Mouse (Mus musculus) midbrain, postnatal 0 days (tissue): Measurements from ENCODE around the gene Cd101. TPM values are rescaled to one million over a fixed set of nuclear protein-coding genes. Genes with fewer than 3 reads are reported as not detected.

Source experiments
- ATAC-seq: fragments of 200-750 bp; cut with Nextera tagmentation; 2 replicates; pipeline ENCODE4 v1.8.0; 2017; ENCODE audit warnings: moderate number of reproducible peaks, mild to moderate bottlenecking, moderate TSS enrichment, moderate library complexity; ENCODE audit not compliant: low FRiP score
- DNase-seq: peaks from one replicate; pipeline ENCODE4 v3.0.0-alpha.2; 2015; ENCODE audit warnings: low spot score
- H3K27ac ChIP-seq: fragments of 300-500 bp; sonication (generic); 2 replicates; pipeline ENCODE4 v1.5.1; 2014; ENCODE audit warnings: low read depth, mild to moderate bottlenecking, low read length, mixed read lengths
- H3K27me3 ChIP-seq: fragments of 300-500 bp; sonication (generic); 2 replicates; pipeline ENCODE4 v1.6.1; 2014; ENCODE audit warnings: low read length, control low read depth, mixed read lengths; ENCODE audit not compliant: insufficient read depth
- H3K36me3 ChIP-seq: fragments of 300-500 bp; sonication (generic); 2 replicates; pipeline ENCODE4 v1.6.1; 2014; ENCODE audit warnings: low read length, control low read depth, mixed read lengths; ENCODE audit not compliant: insufficient read depth
- H3K4me1 ChIP-seq: fragments of 300-500 bp; sonication (generic); 2 replicates; pipeline ENCODE4 v1.6.1; 2014; ENCODE audit warnings: mild to moderate bottlenecking, control low read depth, antibody characterized with exemption, low read length, mixed read lengths; ENCODE audit not compliant: insufficient read depth
- H3K4me2 ChIP-seq: fragments of 300-500 bp; sonication (generic); 2 replicates; pipeline ENCODE4 v1.6.1; 2014; ENCODE audit warnings: low read depth, mild to moderate bottlenecking, low read length, mixed read lengths; ENCODE audit not compliant: poor library complexity, severe bottlenecking
- H3K4me3 ChIP-seq: fragments of 300-500 bp; sonication (generic); 2 replicates; pipeline ENCODE4 v1.5.1; 2014; ENCODE audit warnings: low read depth, mild to moderate bottlenecking, low read length, moderate library complexity
- H3K9ac ChIP-seq: fragments of 300-500 bp; sonication (generic); replicated peaks from 2 replicates; pipeline ENCODE4 v1.6.1; 2014; ENCODE audit warnings: mild to moderate bottlenecking, low read length, moderate library complexity, mixed read lengths; ENCODE audit not compliant: poor library complexity, severe bottlenecking
- H3K9me3 ChIP-seq: fragments of 300-500 bp; sonication (generic); 2 replicates; pipeline ENCODE4 v1.6.1; 2016; ENCODE audit warnings: low read length, control low read depth
- CTCF ChIP-seq: IDR thresholded peaks from 2 replicates; pipeline ENCODE4 v1.5.1; 2016; ENCODE audit warnings: antibody characterized with exemption, mild to moderate bottlenecking
- WGBS: fragments of 180-500 bp; shearing (Covaris S2); extraction: QIAGEN DNeasy Blood & Tissue Kit; methylation state at CpG from one replicate; pipeline ENCODE4 v1.1.7; 2014; 5-methylcytosine and 5-hydroxymethylcytosine counted together
- polyA plus RNA-seq: library from polyadenylated mRNA; unstranded; fragments of >200 nt; fragmentation: Nextera tagmentation; extraction: Ambion mirVana; gene quantifications from 2 replicates; pipeline ENCODE4 v1.2.1, GENCODE M21; 2015
- total RNA-seq: library from RNA; depleted of rRNA; stranded (reverse); fragments of >200 nt; gene quantifications from 2 replicates; pipeline ENCODE4 v1.2.3, GENCODE M21; 2014; rRNA removed

Gene Cd101
- total and polyA plus RNA-seq, 2 experiments from 2014 or later, result 0.07 to 0.44 TPM

GRCm38 (mm10) chr3:100954616-100955015 lies 74.7 kb downstream of the Cd101 start:
- ATAC-seq (no peak), DNase-seq (no peak)
- no peaks in the 10 kb centered on the region for H3K4me1 ChIP-seq
- no peaks in the 10 kb centered on the region for H3K9me3 ChIP-seq
- H3K27me3 ChIP-seq, result no peaks in the 10 kb centered on the region
- no peak overlapping the region for H3K4me3 ChIP-seq
- H3K27ac ChIP-seq, result no peak overlapping the region
- peak; percentile 50 for TF ChIP-seq CTCF
- peaks cover 4% of the 10 kb centered on the region; the same call in 1 of the 2 replicates for H3K36me3 ChIP-seq
- no peak overlapping the region for H3K9ac ChIP-seq
- H3K4me2 ChIP-seq, result no peak overlapping the region

- DNase-seq, result no peak
- WGBS, result 84% methylated on average over 4 of the region's 4 CpGs
These were observed 77.8 kb downstream of the Cd101 start for GRCm38 (mm10) chr3:100951531-100951930.

GRCm38 (mm10) chr3:100947286-100947685 lies 82.1 kb downstream of the Cd101 start:
- TF ChIP-seq CTCF, result no peak
- WGBS, result 89% methylated on average over 8 of the region's 8 CpGs
- H3K4me2 ChIP-seq, result no peak overlapping the region

More at GRCm38 (mm10) chr3:100951531-100951930, 77.8 kb downstream of the Cd101 start:
- no peak for TF ChIP-seq CTCF
- Histone ChIP-seq H3K36me3 (peaks cover 4% of the 10 kb centered on the region; the same call in 1 of the 2 replicates), H3K4me2 (no peak overlapping the region), H3K4me3 (no peak overlapping the region), H3K9ac (no peak overlapping the region), H3K4me1 (no peaks in the 10 kb centered on the region), H3K27ac (no peak overlapping the region), H3K9me3 (no peaks in the 10 kb centered on the region), H3K27me3 (no peaks in the 10 kb centered on the region)
- no peak for ATAC-seq

More at GRCm38 (mm10) chr3:100947286-100947685, 82.1 kb downstream of the Cd101 start:
- H3K27ac ChIP-seq, result no peak overlapping the region
- H3K27me3 ChIP-seq, result no peaks in the 10 kb centered on the region
- no peaks in the 10 kb centered on the region for H3K4me1 ChIP-seq
- DNase-seq (no peak), ATAC-seq (no peak)
- H3K4me3 ChIP-seq, result no peak overlapping the region
- no peak overlapping the region for H3K9ac ChIP-seq
- no peaks in the 10 kb centered on the region for H3K9me3 ChIP-seq
- H3K36me3 ChIP-seq, result no peaks in the 10 kb centered on the region

Other genes starting within 250 kb of the Cd101 start
- gene Vtcn1, start 204.1 kb downstream of the Cd101 start, total RNA-seq, result not detected in 2 replicates
- not detected in 2 replicates for gene Vtcn1, start 204.1 kb downstream of the Cd101 start, polyA plus RNA-seq
- 6.7 and 8.9 TPM in 2 replicates for gene Trim45, start 107.4 kb downstream of the Cd101 start, total RNA-seq
- gene Trim45, start 107.4 kb downstream of the Cd101 start, polyA plus RNA-seq, result 5.1 and 5.8 TPM in 2 replicates
- gene Ttf2, start 59.9 kb downstream of the Cd101 start, total RNA-seq, result 3.6 and 3.7 TPM in 2 replicates
- 1.5 and 1.9 TPM in 2 replicates for gene Ttf2, start 59.9 kb downstream of the Cd101 start, polyA plus RNA-seq
- gene Ptgfrn, start 80.7 kb upstream of the Cd101 start, total RNA-seq, result 53.9 and 58.5 TPM in 2 replicates
- 3.7 and 3.8 TPM in 2 replicates for gene Ptgfrn, start 80.7 kb upstream of the Cd101 start, polyA plus RNA-seq